Mouse (Mus musculus) hindbrain, postnatal 0 days (tissue): Measurements from ENCODE around the gene Ank. TPM values are rescaled to one million over a fixed set of nuclear protein-coding genes. Genes with fewer than 3 reads are reported as not detected.

Source experiments
- ATAC-seq: fragments of 200-750 bp; cut with Nextera tagmentation; 2 replicates; pipeline ENCODE4 v1.8.0; 2017; ENCODE audit warnings: mild to moderate bottlenecking, moderate TSS enrichment, moderate library complexity
- DNase-seq: peaks from one replicate; pipeline ENCODE4 v3.0.0-alpha.2; 2015; ENCODE audit warnings: low spot score
- H3K27ac ChIP-seq: fragments of 300-500 bp; sonication (generic); 2 replicates; pipeline ENCODE4 v1.5.1; 2014; ENCODE audit warnings: mild to moderate bottlenecking
- H3K27me3 ChIP-seq: fragments of 300-500 bp; sonication (generic); 2 replicates; pipeline ENCODE4 v1.6.1; 2014; ENCODE audit warnings: low read length, mixed read lengths; ENCODE audit not compliant: insufficient read depth
- H3K36me3 ChIP-seq: fragments of 300-500 bp; sonication (generic); 2 replicates; pipeline ENCODE4 v1.6.1; 2014; ENCODE audit warnings: low read length, mixed read lengths; ENCODE audit not compliant: insufficient read depth
- H3K4me1 ChIP-seq: fragments of 300-500 bp; sonication (generic); 2 replicates; pipeline ENCODE4 v1.6.1; 2014; ENCODE audit warnings: antibody characterized with exemption, low read length, mixed read lengths; ENCODE audit not compliant: insufficient read depth
- H3K4me2 ChIP-seq: fragments of 300-500 bp; sonication (generic); 2 replicates; pipeline ENCODE4 v1.6.1; 2014; ENCODE audit warnings: low read depth, mild to moderate bottlenecking, low read length, moderate library complexity, mixed read lengths
- H3K4me3 ChIP-seq: fragments of 300-500 bp; sonication (generic); 2 replicates; pipeline ENCODE4 v1.5.1; 2014; ENCODE audit warnings: low read length
- H3K9ac ChIP-seq: fragments of 300-500 bp; sonication (generic); replicated peaks from 2 replicates; pipeline ENCODE4 v1.6.1; 2014; ENCODE audit warnings: mild to moderate bottlenecking, low read length, moderate library complexity, mixed read lengths
- H3K9me3 ChIP-seq: fragments of 300-500 bp; sonication (generic); 2 replicates; pipeline ENCODE4 v1.6.1; 2016; ENCODE audit warnings: low read length, mixed read lengths
- CTCF ChIP-seq: IDR thresholded peaks from 2 replicates; pipeline ENCODE4 v1.5.1; 2016; ENCODE audit warnings: antibody characterized with exemption, control low read depth, low read depth
- WGBS: fragments of 180-500 bp; shearing (Covaris S2); extraction: QIAGEN DNeasy Blood & Tissue Kit; methylation state at CpG from one replicate; pipeline ENCODE4 v1.1.7; 2014; 5-methylcytosine and 5-hydroxymethylcytosine counted together
- polyA plus RNA-seq: library from polyadenylated mRNA; unstranded; fragments of >200 nt; fragmentation: Nextera tagmentation; extraction: Ambion mirVana; gene quantifications from 2 replicates; pipeline ENCODE4 v1.2.1, GENCODE M21; 2015
- total RNA-seq: library from RNA; depleted of rRNA; stranded (reverse); fragments of >200 nt; gene quantifications from 2 replicates; pipeline ENCODE4 v1.2.3, GENCODE M21; 2014

The Ank gene
- total and polyA plus RNA-seq, 2 experiments from 2014 or later: 18.1 to 31.1 TPM

DNA sequence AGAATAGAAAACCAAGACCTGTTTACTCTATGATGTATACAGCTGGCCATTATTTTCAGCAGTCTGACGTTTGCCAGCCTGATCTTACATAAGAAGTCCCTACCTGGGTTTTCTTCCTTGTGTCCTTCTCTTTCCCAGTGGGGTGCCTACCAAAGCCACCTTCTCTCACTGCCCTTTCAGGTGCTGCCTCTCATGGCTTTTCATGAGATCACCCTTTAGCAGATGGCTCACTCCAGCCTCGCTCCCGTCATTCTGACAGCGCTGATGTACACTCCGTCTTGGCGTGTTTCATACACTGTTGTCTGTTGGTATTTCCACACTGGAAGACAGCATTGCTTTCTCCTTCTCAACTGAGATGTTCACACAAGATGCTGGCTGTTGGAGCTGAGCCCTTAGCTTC, 117.1 kb downstream of the Ank start:
- no peak overlapping the region for H3K4me2 ChIP-seq
- H3K9me3 ChIP-seq: no peaks in the 10 kb centered on the region
- H3K4me3 ChIP-seq: no peak overlapping the region

DNA sequence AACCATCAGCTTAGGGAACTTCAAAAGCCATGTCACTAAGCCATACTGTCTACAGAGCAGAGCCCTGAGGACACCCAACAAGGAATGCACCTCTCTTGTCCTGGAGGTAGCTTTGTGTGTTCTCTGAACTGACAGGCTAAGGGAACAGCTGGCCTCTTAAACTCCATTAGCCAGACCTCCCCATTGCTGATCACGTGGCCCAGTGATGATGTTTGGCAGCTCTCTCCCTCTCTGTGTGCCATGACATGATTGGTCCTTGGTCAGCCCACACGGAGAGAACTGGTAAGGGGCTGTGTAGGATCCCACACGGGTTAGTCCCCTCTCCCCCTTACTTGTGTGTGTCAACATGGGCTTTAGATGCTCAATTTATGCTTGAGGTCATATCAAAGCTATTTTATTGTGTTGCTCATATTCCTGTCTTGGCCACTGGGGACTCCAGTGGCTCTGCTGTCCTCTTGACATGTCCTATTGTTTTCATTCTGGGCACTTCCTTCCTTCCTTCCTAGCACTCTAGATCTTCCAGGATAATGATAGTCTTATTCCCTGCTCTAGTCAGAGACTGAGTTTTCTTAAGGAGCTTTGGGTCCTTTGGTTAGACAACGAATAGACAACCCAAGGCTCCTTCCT, 119.1 kb downstream of the Ank start:
- no peak for DNase-seq
- Histone ChIP-seq H3K36me3 (peaks cover 7% of the 10 kb centered on the region; the same call in 1 of the 2 replicates), H3K27ac (no peak overlapping the region), H3K4me3 (no peak overlapping the region), H3K9ac (no peak overlapping the region), H3K9me3 (no peaks in the 10 kb centered on the region), H3K4me1 (peaks cover 3% of the 10 kb centered on the region; the same call in 1 of the 2 replicates), H3K27me3 (no peaks in the 10 kb centered on the region), H3K4me2 (no peak overlapping the region)
- WGBS: 74% methylated on average over 4 of the region's 4 CpGs
- 0 out of 2 replicates have a peak, but pooled peaks have one; percentile 7 for ATAC-seq
- no peak for TF ChIP-seq CTCF

More for the DNA sequence above, 117.1 kb downstream of the Ank start:
- no peak for DNase-seq
- Histone ChIP-seq H3K4me1 (peaks cover 3% of the 10 kb centered on the region; the same call in 1 of the 2 replicates), H3K27me3 (no peaks in the 10 kb centered on the region), H3K36me3 (peaks cover 7% of the 10 kb centered on the region; the same call in 1 of the 2 replicates), H3K9ac (no peak overlapping the region), H3K27ac (no peak overlapping the region)
- no peak for TF ChIP-seq CTCF
- ATAC-seq: no peak
- 95% methylated on average over 6 of the region's 6 CpGs for WGBS

DNA sequence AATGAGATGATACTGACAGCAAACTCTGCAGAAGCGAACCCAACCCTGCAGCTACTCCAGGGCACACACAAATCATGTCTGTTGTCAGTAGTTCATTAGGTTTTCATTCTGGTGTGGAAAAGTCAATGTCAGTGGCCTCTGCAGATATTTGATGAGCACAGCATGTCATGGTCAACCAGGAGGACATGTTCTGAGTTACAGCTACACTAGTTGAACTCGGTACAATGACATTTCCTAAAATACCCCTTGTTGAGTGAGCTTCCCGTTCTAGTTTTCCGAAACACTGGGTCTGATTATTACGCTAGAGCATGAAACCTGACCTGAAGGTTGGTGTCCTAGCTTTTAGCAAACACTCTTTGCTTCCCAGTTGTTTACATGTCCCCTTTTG, 119.6 kb downstream of the Ank start:
- ATAC-seq: no peak
- Histone ChIP-seq H3K27me3 (no peaks in the 10 kb centered on the region), H3K9me3 (no peaks in the 10 kb centered on the region), H3K4me3 (no peak overlapping the region), H3K4me1 (peaks cover 3% of the 10 kb centered on the region; the same call in 1 of the 2 replicates), H3K9ac (no peak overlapping the region), H3K4me2 (no peak overlapping the region), H3K36me3 (peaks cover 7% of the 10 kb centered on the region; the same call in 1 of the 2 replicates), H3K27ac (no peak overlapping the region)
- TF ChIP-seq CTCF: no peak
- no peak for DNase-seq
- 89% methylated on average over 5 of the region's 5 CpGs for WGBS

DNA sequence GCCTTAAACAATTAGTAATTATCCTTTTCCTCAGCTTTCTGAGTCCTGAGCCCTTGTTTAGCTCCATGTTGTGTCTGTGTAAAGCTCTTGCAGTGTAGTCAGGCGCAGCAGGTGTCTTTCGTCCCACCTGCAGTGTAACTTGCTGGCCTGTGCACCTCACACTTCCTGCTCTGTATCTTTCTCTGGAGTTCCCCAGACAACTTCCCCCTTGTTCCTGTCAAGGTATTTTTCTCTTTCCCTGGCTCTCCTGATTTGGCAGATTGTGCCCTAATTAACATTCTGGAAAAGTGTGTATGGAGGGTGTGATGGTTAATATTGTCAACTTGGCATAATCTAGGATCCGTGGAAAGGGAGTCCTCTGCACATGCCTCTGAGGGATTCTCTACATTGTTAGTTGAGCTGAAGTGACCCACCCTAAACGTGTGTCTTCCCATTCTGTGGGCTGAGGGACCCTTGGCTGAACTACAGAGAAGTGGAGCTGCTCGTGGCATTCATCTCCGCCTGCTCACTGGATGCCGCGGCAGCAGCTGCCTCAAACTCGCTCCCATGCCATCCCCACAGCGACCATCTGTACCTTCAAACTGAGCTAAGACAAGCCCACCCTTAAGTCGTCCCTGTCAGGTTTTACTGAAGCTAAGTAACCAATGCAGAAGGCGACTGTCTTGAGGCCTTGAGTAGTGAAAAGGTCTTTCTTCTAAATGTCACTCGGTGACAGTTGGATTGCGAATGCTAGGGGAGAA, 121.8 kb downstream of the Ank start:
- no peaks in the 10 kb centered on the region for H3K27me3 ChIP-seq
- H3K4me2 ChIP-seq: no peak overlapping the region
- peaks cover 16% of the 10 kb centered on the region for H3K36me3 ChIP-seq
- no peak overlapping the region for H3K9ac ChIP-seq
- peak overlapping the region; percentile 33; the same call in 1 of the 2 replicates for H3K27ac ChIP-seq
- WGBS: 38% methylated on average over 14 of the region's 14 CpGs
- H3K4me3 ChIP-seq: no peak overlapping the region
- H3K9me3 ChIP-seq: no peaks in the 10 kb centered on the region
- TF ChIP-seq CTCF: no peak
- H3K4me1 ChIP-seq: no peaks in the 10 kb centered on the region
- peak; percentile 30 for DNase-seq
- peak; percentile 33 for ATAC-seq

DNA sequence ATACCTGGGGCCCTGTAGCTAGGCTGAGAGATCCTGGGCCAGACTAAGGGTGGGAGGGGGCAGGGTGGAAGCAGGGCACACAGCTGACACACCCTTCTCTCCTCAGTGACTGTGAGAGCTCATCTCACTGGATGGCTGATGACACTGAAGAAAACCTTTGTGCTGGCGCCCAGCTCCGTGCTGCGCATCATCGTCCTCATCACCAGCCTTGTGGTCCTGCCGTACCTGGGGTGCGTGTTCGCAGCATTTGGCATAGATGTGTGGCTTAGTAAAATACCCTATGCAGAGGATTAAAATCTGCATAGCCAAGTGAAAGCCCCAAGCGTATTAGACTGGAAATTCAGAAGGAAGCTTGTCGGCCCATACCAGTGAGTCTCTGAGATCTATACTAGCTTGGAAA, 124.3 kb downstream of the Ank start:
- no peak overlapping the region for H3K4me3 ChIP-seq
- TF ChIP-seq CTCF: no peak
- H3K4me1 ChIP-seq: no peaks in the 10 kb centered on the region
- H3K9me3 ChIP-seq: no peaks in the 10 kb centered on the region
- H3K4me2 ChIP-seq: no peak overlapping the region
- H3K27ac ChIP-seq: no peak overlapping the region
- peaks cover 17% of the 10 kb centered on the region for H3K36me3 ChIP-seq
- no peaks in the 10 kb centered on the region for H3K27me3 ChIP-seq
- DNase-seq (no peak), ATAC-seq (no peak)
- 93% methylated on average over 9 of the region's 9 CpGs for WGBS
- no peak overlapping the region for H3K9ac ChIP-seq

GRCm38 (mm10) chr15:27592620-27593320, 126.3 kb downstream of the Ank start:
- Histone ChIP-seq H3K9ac (no peak overlapping the region), H3K27me3 (no peaks in the 10 kb centered on the region), H3K4me3 (no peak overlapping the region), H3K36me3 (peaks cover 17% of the 10 kb centered on the region), H3K27ac (no peak overlapping the region), H3K4me2 (no peak overlapping the region), H3K9me3 (no peaks in the 10 kb centered on the region), H3K4me1 (no peaks in the 10 kb centered on the region)
- no peak for ATAC-seq
- WGBS: 82% methylated on average over 19 of the region's 19 CpGs
- DNase-seq: no peak
- TF ChIP-seq CTCF: no peak
